Mouse (Mus musculus) liver, adult 2 months (tissue): ENCODE data around the gene Ppp1r14d.
A peak's percentile ranks its signal among the peaks of the same experiment; 100 is the strongest.

Experiments
- CTCF ChIP-seq: fragments of 200-500 bp; IDR thresholded peaks from 2 replicates; pipeline ENCODE4 v1.5.1; 2011; ENCODE audit warnings: low read depth, low read length, control low read depth
- POLR2A ChIP-seq: fragments of 200-500 bp; IDR thresholded peaks from 2 replicates; pipeline ENCODE4 v1.6.1; 2011; ENCODE audit warnings: low read length, control low read depth; ENCODE audit not compliant: insufficient read depth; ENCODE audit errors: extremely low read depth

- TF ChIP-seq POLR2A (peak; percentile 65; the same call in 1 of the 2 replicates), CTCF (no peak)
Observed at GRCm38 (mm10) chr2:119208344-119209175, 21.1 kb downstream of the Ppp1r14d start, which contains the start of the genes Zfyve19 and Dnajc17.
